Mouse (Mus musculus) G1E (cell line): Measurements from ENCODE around the gene Heatr5a.

Experiments
- CTCF ChIP-seq: IDR thresholded peaks from 2 replicates; pipeline ENCODE4 v1.5.1; 2012; ENCODE audit warnings: low read depth, low read length, inconsistent platforms, mixed read lengths
- GATA1 ChIP-seq: IDR thresholded peaks from 2 replicates; pipeline ENCODE4 v1.6.1; 2012; ENCODE audit warnings: borderline replicate concordance, low read length, inconsistent platforms, mixed read lengths

- no peak for TF ChIP-seq CTCF
- TF ChIP-seq GATA1 = no peak
Measured at GRCm38 (mm10) chr12:51856768-51857295, 114.3 kb downstream of the Heatr5a start.
